Mouse (Mus musculus) forebrain, embryonic 14.5 days (tissue): ENCODE measurements around the gene Zdhhc16. TPM values are rescaled to one million over a fixed set of nuclear protein-coding genes. Genes with fewer than 3 reads are reported as not detected.

Experiments used
- ATAC-seq: fragments of 200-750 bp; cut with Nextera tagmentation; 2 replicates; pipeline ENCODE4 v1.8.0; 2017; ENCODE audit warnings: mild to moderate bottlenecking, moderate library complexity
- DNase-seq: peaks from one replicate; pipeline ENCODE4 v3.0.0-alpha.2; 2015; ENCODE audit warnings: low spot score
- H3K27ac ChIP-seq: fragments of 300-500 bp; sonication (generic); 2 replicates; pipeline ENCODE4 v1.5.1; 2014; ENCODE audit warnings: low read depth, mild to moderate bottlenecking, control low read depth, low read length, moderate library complexity
- H3K27me3 ChIP-seq: fragments of 300-500 bp; sonication (generic); replicated peaks from 2 replicates; pipeline ENCODE4 v1.6.1; 2014; ENCODE audit warnings: low read length, control low read depth, mixed read lengths; ENCODE audit not compliant: control insufficient read depth, insufficient read depth
- H3K36me3 ChIP-seq: fragments of 300-500 bp; sonication (generic); 2 replicates; pipeline ENCODE4 v1.6.1; 2014; ENCODE audit warnings: low read length, control low read depth; ENCODE audit not compliant: control insufficient read depth, insufficient read depth
- H3K4me1 ChIP-seq: fragments of 300-500 bp; sonication (generic); 2 replicates; pipeline ENCODE4 v1.6.1; 2014; ENCODE audit warnings: antibody characterized with exemption, low read length, control low read depth; ENCODE audit not compliant: control insufficient read depth, insufficient read depth
- H3K4me2 ChIP-seq: fragments of 300-500 bp; sonication (generic); 2 replicates; pipeline ENCODE4 v1.6.1; 2014; ENCODE audit warnings: mild to moderate bottlenecking, control low read depth, low read length
- H3K4me3 ChIP-seq: fragments of 300-500 bp; sonication (generic); 2 replicates; pipeline ENCODE4 v1.5.1; 2014; ENCODE audit warnings: low read depth, low read length, control low read depth
- H3K9ac ChIP-seq: fragments of 300-500 bp; sonication (generic); 2 replicates; pipeline ENCODE4 v1.6.1; 2014; ENCODE audit warnings: mild to moderate bottlenecking, low read length, control low read depth, moderate library complexity
- H3K9me3 ChIP-seq: fragments of 300-500 bp; sonication (generic); replicated peaks from 2 replicates; pipeline ENCODE4 v1.6.1; 2016; ENCODE audit warnings: low read length, control low read depth, mixed read lengths; ENCODE audit not compliant: control insufficient read depth
- WGBS: fragments of 180-500 bp; shearing (Covaris S2); extraction: QIAGEN DNeasy Blood & Tissue Kit; methylation state at CpG from one replicate; pipeline ENCODE4 v1.1.7; 2014; 5-methylcytosine and 5-hydroxymethylcytosine counted together
- polyA plus RNA-seq: library from polyadenylated mRNA; unstranded; fragments of >200 nt; fragmentation: Nextera tagmentation; extraction: Ambion mirVana; gene quantifications from 2 replicates; pipeline ENCODE4 v1.2.1, GENCODE M21; 2014

Zdhhc16 gene
- polyA plus RNA-seq, result 77.2 and 83.7 TPM in 2 replicates

DNA sequence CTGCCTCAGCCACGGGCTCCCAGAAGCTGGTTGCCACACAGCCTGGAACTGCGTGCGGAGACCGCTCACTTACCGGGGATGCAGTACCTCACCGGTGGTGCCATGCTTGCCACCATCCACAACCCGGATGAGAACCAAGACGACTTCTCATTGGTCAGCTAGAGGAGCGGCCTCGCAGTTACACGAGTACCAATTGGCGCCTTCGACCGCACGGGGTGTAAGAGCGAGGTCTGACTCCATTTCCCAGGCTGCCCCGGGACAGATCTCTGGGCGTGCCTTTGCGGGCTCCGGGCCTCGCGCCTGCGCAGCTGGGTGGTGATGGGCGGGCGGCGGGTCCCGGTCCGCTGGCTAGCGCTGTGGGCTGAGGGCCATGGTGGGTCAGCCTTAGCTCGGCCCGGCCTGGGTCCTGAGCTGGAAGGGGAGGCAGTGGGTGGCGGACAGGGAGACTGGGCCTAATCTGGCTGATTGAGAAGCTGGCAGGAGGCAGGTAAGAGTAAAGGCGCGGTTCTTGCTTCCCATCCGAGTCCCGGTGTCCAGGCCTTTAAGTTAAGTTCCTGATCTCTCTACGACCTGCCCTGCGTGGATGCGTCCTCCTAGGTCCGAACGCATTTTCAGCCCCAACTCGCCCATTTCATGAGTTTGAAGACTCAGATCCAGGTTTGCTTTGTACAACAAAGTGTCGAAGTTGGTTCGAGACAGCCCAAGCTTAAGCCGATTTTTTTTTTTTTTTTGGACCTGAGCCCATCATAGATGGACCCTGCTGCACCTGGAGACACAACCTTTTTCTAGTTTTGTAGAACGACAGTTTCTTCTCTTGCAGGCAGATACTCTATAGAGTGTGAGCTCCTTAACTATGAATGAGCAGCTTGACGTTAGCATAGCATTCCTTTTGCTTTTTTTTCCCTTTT is at the start of gene Zdhhc16, which contains the start of gene Exosc1:
TSS of gene Zdhhc16 (plus strand) at position 302 of the 908 bp plus-strand sequence.
TSS of gene Exosc1 (minus strand) at position 245 of the 908 bp plus-strand sequence.
- peak within 1 kb of the TSS; percentile 15; the same call in 1 of the 2 replicates for H3K27ac ChIP-seq
- under 1% methylated on average over 46 of the region's 47 CpGs for WGBS
- peak within 1 kb of the TSS; percentile 81 for H3K4me3 ChIP-seq

GRCm38 (mm10) chr19:41883882-41884281 is 49.4 kb upstream of the Zdhhc16 start:
- H3K4me2 ChIP-seq, result no peak overlapping the region
- no peaks in the 10 kb centered on the region for H3K9me3 ChIP-seq
- no peak overlapping the region for H3K27ac ChIP-seq
- H3K36me3 ChIP-seq, result peaks cover 77% of the 10 kb centered on the region
- H3K27me3 ChIP-seq, result no peaks in the 10 kb centered on the region
- H3K4me1 ChIP-seq, result no peaks in the 10 kb centered on the region
- DNase-seq, result no peak
- no peak overlapping the region for H3K9ac ChIP-seq
- no peak overlapping the region for H3K4me3 ChIP-seq
- ATAC-seq, result no peak
- 93% methylated on average over 9 of the region's 9 CpGs for WGBS

More for the DNA sequence above, at the start of gene Zdhhc16, which contains the start of gene Exosc1:
- Histone ChIP-seq H3K4me1 (peaks cover 18% of the 10 kb centered on the region), H3K4me2 (peak within 1 kb of the TSS; percentile 86), H3K27me3 (no peaks in the 10 kb centered on the region), H3K9me3 (no peaks in the 10 kb centered on the region), H3K9ac (peak within 1 kb of the TSS; percentile 84), H3K36me3 (peaks cover 38% of the 10 kb centered on the region)
- DNase-seq, result peak; percentile 99
- peak; percentile 100 for ATAC-seq

DNA sequence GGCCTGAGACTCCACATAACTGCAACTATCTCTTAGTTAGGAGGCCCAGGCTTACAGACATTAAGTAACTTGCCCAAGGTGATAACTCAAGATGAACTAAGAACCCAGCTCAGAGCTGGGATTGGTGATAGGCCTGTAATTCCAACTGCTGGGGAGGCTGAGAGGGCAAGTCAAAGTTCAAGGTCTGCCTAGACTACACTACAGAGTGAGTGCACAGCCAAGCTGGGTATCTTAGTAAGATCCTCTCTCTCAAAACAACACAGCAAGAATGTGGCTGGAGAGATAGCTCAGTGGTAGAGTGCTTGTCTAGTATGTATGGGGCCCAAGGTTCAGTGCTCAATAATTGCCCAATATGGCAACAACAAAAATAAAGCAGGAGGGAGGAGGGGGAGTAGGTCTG is 45.1 kb upstream of the Zdhhc16 start:
- no peak overlapping the region for H3K9ac ChIP-seq
- no peaks in the 10 kb centered on the region for H3K4me1 ChIP-seq
- ATAC-seq, result no peak
- no peaks in the 10 kb centered on the region for H3K27me3 ChIP-seq
- no peak overlapping the region for H3K4me3 ChIP-seq
- H3K9me3 ChIP-seq, result no peaks in the 10 kb centered on the region
- peaks cover 75% of the 10 kb centered on the region for H3K36me3 ChIP-seq
- no peak overlapping the region for H3K27ac ChIP-seq
- no peak overlapping the region for H3K4me2 ChIP-seq
- DNase-seq, result no peak

DNA sequence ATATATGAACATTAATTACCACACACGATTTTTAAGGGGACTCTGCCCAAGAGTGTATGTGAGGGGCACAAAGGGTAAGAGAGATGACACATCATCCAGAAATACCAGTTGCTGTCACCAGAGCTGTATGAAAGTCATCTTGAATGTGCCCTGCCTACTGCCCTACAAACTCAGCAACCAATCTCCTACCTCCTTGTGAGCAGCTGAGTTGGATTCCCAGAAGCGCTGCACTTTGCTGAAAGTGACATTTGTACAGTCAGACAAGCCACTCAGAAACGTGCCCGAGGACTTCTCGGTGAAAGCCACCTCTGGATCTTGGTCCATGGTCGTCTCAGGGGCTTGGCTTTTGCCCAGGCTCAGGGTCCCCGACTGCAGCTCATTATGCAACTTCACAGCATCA is 38.3 kb upstream of the Zdhhc16 start:
- H3K9me3 ChIP-seq, result no peaks in the 10 kb centered on the region
- H3K36me3 ChIP-seq, result peaks cover 13% of the 10 kb centered on the region
- ATAC-seq, result no peak
- no peaks in the 10 kb centered on the region for H3K27me3 ChIP-seq
- DNase-seq, result no peak
- H3K4me1 ChIP-seq, result peaks cover 7% of the 10 kb centered on the region
- WGBS, result 57% methylated on average over 7 of the region's 7 CpGs
- H3K9ac ChIP-seq, result no peak overlapping the region
- peak overlapping the region; percentile 78 for H3K4me3 ChIP-seq
- H3K4me2 ChIP-seq, result peak overlapping the region; percentile 89
- H3K27ac ChIP-seq, result no peak overlapping the region

DNA sequence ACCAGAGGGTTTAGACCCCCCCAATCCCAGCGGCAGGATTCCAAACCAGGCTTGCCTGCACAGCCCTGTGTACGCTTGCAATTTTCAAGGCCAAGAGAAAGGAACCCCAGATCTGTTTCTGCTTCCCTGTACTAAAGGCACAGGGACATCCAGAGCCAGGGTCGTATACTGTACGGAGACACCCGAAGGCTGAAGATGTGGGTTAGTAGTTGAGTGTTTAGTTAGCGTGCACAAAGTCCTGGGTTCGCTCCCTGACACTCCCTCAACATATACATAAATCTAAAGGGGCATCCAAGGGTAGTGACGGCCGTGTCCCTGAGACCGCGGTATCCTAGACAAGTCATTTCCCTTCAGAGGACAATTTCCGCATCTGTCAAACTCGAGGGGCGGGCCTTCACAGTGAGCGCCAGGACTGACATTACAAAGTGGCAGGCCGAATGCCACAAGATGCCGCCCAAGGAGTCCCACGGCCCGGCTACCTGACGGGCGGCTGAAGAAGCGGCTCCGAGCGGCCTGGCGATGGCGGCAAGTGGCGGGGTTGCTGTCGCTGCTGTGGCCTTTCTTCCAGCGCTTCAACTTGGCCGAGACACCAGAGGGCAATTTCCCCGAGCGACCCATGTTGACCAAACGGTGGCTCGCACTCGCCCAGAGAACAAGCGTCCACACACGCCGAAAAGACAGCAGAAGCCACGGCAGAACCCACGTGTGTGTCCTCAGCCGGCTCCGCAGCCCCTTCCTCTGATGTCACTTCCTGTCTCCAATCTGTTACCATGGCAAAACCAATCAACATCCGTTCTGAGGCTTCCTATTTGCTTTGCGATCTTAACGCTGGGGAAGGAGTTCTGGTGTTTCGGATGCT is 37.6 kb upstream of the Zdhhc16 start, which contains the start of gene Rrp12:
TSS of gene Rrp12 (minus strand) at position 714 of the 859 bp plus-strand sequence.
- Histone ChIP-seq H3K4me1 (peaks cover 7% of the 10 kb centered on the region), H3K9me3 (no peaks in the 10 kb centered on the region)

GRCm38 (mm10) chr19:41896319-41896711 is 37.0 kb upstream of the Zdhhc16 start:
- H3K4me3 ChIP-seq, result peak overlapping the region; percentile 78
- peak overlapping the region; percentile 66; the same call in 1 of the 2 replicates for H3K9ac ChIP-seq
- peaks cover 7% of the 10 kb centered on the region for H3K4me1 ChIP-seq
- WGBS, result 17% methylated on average over 18 of the region's 18 CpGs
- H3K27ac ChIP-seq, result no peak overlapping the region
- peak overlapping the region; percentile 89 for H3K4me2 ChIP-seq
- DNase-seq, result no peak
- H3K27me3 ChIP-seq, result no peaks in the 10 kb centered on the region
- ATAC-seq, result peak; percentile 36; the same call in 1 of the 2 replicates
- peaks cover under 1% of the 10 kb centered on the region; the same call in 1 of the 2 replicates for H3K36me3 ChIP-seq
- H3K9me3 ChIP-seq, result no peaks in the 10 kb centered on the region

More for the DNA sequence above, 37.6 kb upstream of the Zdhhc16 start, which contains the start of gene Rrp12:
- Histone ChIP-seq H3K4me2 (peak within 1 kb of the TSS; percentile 89), H3K36me3 (peaks cover 7% of the 10 kb centered on the region; the same call in 1 of the 2 replicates), H3K27me3 (no peaks in the 10 kb centered on the region), H3K9ac (peak within 1 kb of the TSS; percentile 66), H3K4me3 (peak within 1 kb of the TSS; percentile 78), H3K27ac (no peak within 1 kb of the TSS)
- WGBS, result 1% methylated on average over 46 of the region's 46 CpGs
- ATAC-seq (peak; percentile 97), DNase-seq (peak; percentile 98)

DNA sequence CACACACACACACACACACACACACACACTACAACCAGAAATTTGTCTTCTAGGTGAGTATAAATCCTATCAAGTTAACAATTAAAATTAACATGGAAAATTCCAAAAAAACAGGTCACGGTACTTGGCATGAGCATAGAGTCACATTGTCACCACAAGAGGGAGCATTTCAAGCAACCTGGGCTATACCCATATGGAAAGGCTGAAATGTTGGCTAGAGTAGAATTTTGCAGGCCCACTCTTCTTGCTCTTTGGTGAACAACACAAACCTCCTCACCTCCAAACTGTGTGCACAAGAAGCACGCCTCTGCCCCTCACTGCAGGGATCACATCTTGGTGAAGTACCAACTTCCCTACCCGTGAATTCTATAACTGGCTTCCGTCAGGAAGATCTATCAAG is 34.4 kb upstream of the Zdhhc16 start:
- Histone ChIP-seq H3K4me1 (peaks cover 7% of the 10 kb centered on the region), H3K36me3 (no peaks in the 10 kb centered on the region), H3K9me3 (no peaks in the 10 kb centered on the region), H3K4me3 (no peak overlapping the region), H3K4me2 (no peak overlapping the region), H3K9ac (no peak overlapping the region), H3K27ac (no peak overlapping the region), H3K27me3 (no peaks in the 10 kb centered on the region)
- 47% methylated on average over 4 of the region's 4 CpGs for WGBS
- DNase-seq, result peak; percentile 69
- ATAC-seq, result no peak

DNA sequence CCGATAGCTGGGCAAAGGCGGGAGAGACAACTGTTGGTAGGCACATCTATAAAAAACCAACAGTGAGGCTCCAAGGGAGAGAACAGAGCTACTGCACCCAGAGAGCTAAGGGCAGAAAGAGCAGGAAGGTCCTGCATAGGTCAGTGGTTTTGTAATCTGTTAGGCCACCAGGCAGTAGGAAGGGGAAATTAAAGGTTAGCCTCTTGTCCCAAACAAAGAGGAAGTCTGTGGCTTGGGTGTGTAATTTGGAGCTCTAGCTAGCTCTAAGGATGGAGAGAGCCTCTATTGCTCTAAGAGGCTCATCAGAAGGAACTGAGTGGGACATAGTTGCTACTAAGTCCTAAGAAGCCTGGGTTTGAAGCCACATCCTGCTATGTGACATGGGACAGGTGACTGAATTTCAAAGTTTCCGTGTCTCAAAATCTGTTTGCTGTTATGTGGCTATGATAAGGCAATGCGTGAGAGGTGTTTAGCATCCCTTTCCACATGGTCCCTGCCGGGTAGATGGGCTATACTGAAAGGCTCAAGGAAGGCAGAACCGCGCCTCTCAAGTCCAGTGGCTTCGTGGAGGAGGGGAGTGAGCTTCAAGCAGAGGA is 32.7 kb upstream of the Zdhhc16 start:
- 89% methylated on average over 8 of the region's 8 CpGs for WGBS

More for the DNA sequence above, 32.7 kb upstream of the Zdhhc16 start:
- DNase-seq (no peak), ATAC-seq (no peak)
- Histone ChIP-seq H3K4me2 (no peak overlapping the region), H3K27me3 (no peaks in the 10 kb centered on the region), H3K4me3 (no peak overlapping the region), H3K9ac (no peak overlapping the region), H3K36me3 (no peaks in the 10 kb centered on the region), H3K27ac (no peak overlapping the region), H3K9me3 (no peaks in the 10 kb centered on the region), H3K4me1 (peaks cover under 1% of the 10 kb centered on the region; the same call in 1 of the 2 replicates)
